Mouse (Mus musculus) hindbrain, embryonic 13.5 days (tissue): ENCODE data around the gene Csnk1g1. TPM values are rescaled to one million over a fixed set of nuclear protein-coding genes. Genes with fewer than 3 reads are reported as not detected.

Source experiments
- ATAC-seq: fragments of 200-750 bp; cut with Nextera tagmentation; 2 replicates; pipeline ENCODE4 v1.8.0; 2017; ENCODE audit warnings: moderate TSS enrichment; ENCODE audit not compliant: low FRiP score
- H3K27ac ChIP-seq: fragments of 300-500 bp; sonication (generic); 2 replicates; pipeline ENCODE4 v1.5.1; 2015; ENCODE audit warnings: inconsistent platforms, mild to moderate bottlenecking, moderate library complexity
- H3K27me3 ChIP-seq: fragments of 300-500 bp; sonication (generic); 2 replicates; pipeline ENCODE4 v1.6.1; 2015; ENCODE audit warnings: mild to moderate bottlenecking, inconsistent platforms
- H3K36me3 ChIP-seq: fragments of 300-500 bp; sonication (generic); 2 replicates; pipeline ENCODE4 v1.6.1; 2015; ENCODE audit warnings: mild to moderate bottlenecking, inconsistent platforms
- H3K4me1 ChIP-seq: fragments of 300-500 bp; sonication (generic); replicated peaks from 2 replicates; pipeline ENCODE4 v1.6.1; 2015; ENCODE audit warnings: inconsistent platforms
- H3K4me2 ChIP-seq: fragments of 300-500 bp; sonication (generic); 2 replicates; pipeline ENCODE4 v1.6.1; 2015; ENCODE audit warnings: inconsistent platforms, mild to moderate bottlenecking, moderate library complexity
- H3K4me3 ChIP-seq: fragments of 300-500 bp; sonication (generic); 2 replicates; pipeline ENCODE4 v1.5.1; 2015; ENCODE audit warnings: mild to moderate bottlenecking, inconsistent platforms
- H3K9ac ChIP-seq: fragments of 300-500 bp; sonication (generic); 2 replicates; pipeline ENCODE4 v1.6.1; 2015; ENCODE audit warnings: mild to moderate bottlenecking, inconsistent platforms
- H3K9me3 ChIP-seq: fragments of 300-500 bp; sonication (generic); 2 replicates; pipeline ENCODE4 v1.6.1; 2016; ENCODE audit warnings: inconsistent platforms
- WGBS: fragments of 180-500 bp; shearing (Covaris S2); methylation state at CpG from one replicate; pipeline ENCODE4 v1.1.7; 2015; 5-methylcytosine and 5-hydroxymethylcytosine counted together
- polyA plus RNA-seq: library from polyadenylated mRNA; unstranded; fragments of >200 nt; fragmentation: Nextera tagmentation; extraction: Ambion mirVana; gene quantifications from 2 replicates; pipeline ENCODE4 v1.2.1, GENCODE M21; 2015

The Csnk1g1 gene
- polyA plus RNA-seq, 1 experiment from 2014 or later, result 24.8 TPM

DNA sequence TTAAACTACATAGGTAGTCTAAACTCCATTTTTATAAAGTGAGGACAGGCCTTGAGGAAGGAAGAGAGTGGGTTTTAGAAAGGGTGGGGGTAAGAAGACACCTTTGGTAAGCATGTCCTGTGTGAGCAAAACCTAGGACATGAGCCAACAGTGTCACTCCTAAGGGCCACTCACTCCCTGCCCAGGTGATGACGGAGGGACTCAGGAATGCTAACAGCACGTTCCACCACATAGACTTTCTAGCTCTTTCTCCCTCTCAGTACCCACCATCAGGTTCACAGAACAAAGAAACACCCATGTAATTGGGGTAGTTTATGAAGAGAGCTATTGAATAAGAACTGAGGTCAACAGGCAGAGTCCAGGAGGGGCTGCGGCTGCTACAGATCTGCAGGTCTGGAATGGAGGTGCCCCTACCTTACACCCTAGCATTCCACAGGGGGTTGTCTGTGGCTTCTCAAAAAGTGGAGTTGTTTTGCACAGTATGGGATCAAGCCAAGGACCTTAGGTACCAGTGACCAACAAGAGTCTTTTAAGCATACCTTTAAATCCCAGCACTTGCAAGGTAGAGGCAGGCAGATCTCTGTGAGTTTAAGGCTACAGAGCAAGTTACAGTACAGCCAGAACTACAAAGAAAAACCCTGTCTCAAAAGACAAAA, 172.2 kb downstream of the Csnk1g1 start:
- 77% methylated on average over 3 of the region's 3 CpGs for WGBS
- ATAC-seq, result no peak
- peaks cover 7% of the 10 kb centered on the region for H3K4me1 ChIP-seq

DNA sequence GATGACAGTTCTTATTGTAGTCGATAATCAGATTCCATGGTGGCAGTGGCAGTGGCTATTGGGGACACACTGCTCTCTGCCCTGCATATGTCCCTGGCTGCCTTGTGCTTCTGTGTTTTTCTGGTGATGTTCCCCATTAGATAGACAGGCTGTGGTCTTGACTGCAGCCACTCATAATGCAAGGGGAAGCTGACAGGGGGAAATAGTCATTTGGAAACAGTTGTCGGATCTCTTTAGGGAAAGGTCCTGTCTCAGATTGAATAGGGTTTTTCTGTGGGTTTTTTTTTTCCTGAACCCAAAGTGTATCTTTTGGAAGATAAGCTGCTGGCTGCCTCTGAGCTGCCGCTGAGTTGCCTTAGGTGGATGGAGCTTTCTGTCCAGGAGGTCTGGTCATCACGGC, 173.3 kb downstream of the Csnk1g1 start:
- Histone ChIP-seq H3K27ac (no peak overlapping the region), H3K4me1 (peaks cover 7% of the 10 kb centered on the region)

More for the DNA sequence above, 172.2 kb downstream of the Csnk1g1 start:
- 0 out of 2 replicates have a peak, but pooled peaks cover 3% of the 10 kb centered on the region for H3K27me3 ChIP-seq
- no peak overlapping the region for H3K4me3 ChIP-seq
- no peaks in the 10 kb centered on the region for H3K9me3 ChIP-seq
- H3K27ac ChIP-seq, result no peak overlapping the region
- H3K36me3 ChIP-seq, result 0 out of 2 replicates have a peak, but pooled peaks cover under 1% of the 10 kb centered on the region
- H3K9ac ChIP-seq, result no peak overlapping the region
- no peak overlapping the region for H3K4me2 ChIP-seq

DNA sequence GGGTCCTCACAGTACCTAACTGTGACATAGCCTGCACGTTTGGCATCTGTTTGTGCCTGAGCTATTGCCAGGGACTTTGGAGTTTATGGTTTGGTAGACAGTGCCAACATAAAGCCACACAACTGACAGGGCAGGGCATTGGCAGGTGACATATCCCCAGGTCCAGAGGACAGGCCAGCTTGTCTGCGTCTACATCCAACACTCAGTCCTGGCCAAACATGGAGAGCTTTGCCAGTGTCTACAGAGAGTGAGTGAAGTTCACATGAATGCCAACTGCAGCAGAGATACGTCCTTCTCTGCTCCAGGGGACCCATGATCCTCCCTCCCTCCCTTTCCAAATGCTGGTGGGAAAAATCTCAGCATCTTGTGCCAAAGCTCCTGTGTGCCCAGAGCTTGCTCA, 175.4 kb downstream of the Csnk1g1 start:
- 87% methylated on average over 3 of the region's 3 CpGs for WGBS
- H3K4me3 ChIP-seq, result no peak overlapping the region
- no peak overlapping the region for H3K27ac ChIP-seq
- no peaks in the 10 kb centered on the region for H3K27me3 ChIP-seq
- no peaks in the 10 kb centered on the region for H3K9me3 ChIP-seq
- peaks cover 32% of the 10 kb centered on the region for H3K36me3 ChIP-seq
- H3K9ac ChIP-seq, result no peak overlapping the region
- H3K4me2 ChIP-seq, result no peak overlapping the region
- no peaks in the 10 kb centered on the region for H3K4me1 ChIP-seq
- no peak for ATAC-seq

More for the DNA sequence above, 173.3 kb downstream of the Csnk1g1 start:
- no peak overlapping the region for H3K9ac ChIP-seq
- no peak overlapping the region for H3K4me3 ChIP-seq
- H3K4me2 ChIP-seq, result no peak overlapping the region
- H3K9me3 ChIP-seq, result no peaks in the 10 kb centered on the region
- no peak for ATAC-seq
- peaks cover 11% of the 10 kb centered on the region for H3K36me3 ChIP-seq
- H3K27me3 ChIP-seq, result 0 out of 2 replicates have a peak, but pooled peaks cover 3% of the 10 kb centered on the region
- WGBS, result 85% methylated on average over 4 of the region's 4 CpGs

DNA sequence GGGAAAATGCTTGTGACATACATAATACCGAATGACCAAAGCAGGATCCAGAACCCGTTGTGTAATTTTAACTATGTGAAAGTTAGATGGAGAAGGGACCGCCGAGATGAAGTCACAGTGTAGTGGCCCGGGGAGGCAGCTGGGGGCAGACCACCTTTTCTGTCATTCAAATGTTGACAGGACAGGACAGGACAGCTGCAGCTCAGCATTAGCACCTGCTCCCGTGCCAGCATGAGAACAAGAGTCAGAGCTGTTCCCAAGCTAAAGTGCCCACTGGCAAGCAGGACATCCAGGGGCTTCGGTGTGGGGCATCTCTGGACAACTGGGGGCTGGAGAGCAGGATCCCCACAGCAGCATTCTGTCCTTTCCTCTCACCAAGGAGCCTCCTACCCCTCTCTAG, 178.3 kb downstream of the Csnk1g1 start:
- Histone ChIP-seq H3K27ac (no peak overlapping the region), H3K4me2 (no peak overlapping the region), H3K9ac (no peak overlapping the region), H3K36me3 (peaks cover 60% of the 10 kb centered on the region), H3K4me1 (no peaks in the 10 kb centered on the region), H3K9me3 (no peaks in the 10 kb centered on the region), H3K27me3 (no peaks in the 10 kb centered on the region), H3K4me3 (no peak overlapping the region)
- 96% methylated on average over 7 of the region's 7 CpGs for WGBS
- no peak for ATAC-seq

DNA sequence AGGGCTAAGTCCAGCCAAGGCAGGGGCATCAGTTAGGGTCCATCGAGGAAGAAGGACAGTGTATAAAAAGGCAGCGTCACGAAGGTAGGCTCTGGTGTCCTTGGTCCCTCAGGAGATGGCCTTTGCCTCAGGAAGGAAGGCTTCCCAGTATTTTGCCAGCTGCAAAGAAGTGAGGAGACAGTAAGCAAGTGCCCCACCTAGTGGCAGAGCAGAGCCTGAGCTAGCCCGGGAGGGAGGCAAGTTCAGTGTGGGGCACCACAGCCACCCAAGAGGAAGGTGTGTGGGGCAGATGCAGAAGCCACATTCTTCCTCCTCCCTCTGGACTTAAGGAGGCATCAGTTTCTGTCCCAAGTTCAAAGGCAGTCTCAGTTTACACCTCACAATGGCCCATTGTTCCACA, 179.7 kb downstream of the Csnk1g1 start:
- WGBS, result 48% methylated on average over 4 of the region's 4 CpGs
- no peak overlapping the region for H3K4me2 ChIP-seq
- H3K36me3 ChIP-seq, result peaks cover 73% of the 10 kb centered on the region
- H3K27ac ChIP-seq, result no peak overlapping the region
- H3K4me1 ChIP-seq, result no peaks in the 10 kb centered on the region
- no peak overlapping the region for H3K4me3 ChIP-seq
- no peak overlapping the region for H3K9ac ChIP-seq
- H3K9me3 ChIP-seq, result no peaks in the 10 kb centered on the region
- ATAC-seq, result no peak
- no peaks in the 10 kb centered on the region for H3K27me3 ChIP-seq

DNA sequence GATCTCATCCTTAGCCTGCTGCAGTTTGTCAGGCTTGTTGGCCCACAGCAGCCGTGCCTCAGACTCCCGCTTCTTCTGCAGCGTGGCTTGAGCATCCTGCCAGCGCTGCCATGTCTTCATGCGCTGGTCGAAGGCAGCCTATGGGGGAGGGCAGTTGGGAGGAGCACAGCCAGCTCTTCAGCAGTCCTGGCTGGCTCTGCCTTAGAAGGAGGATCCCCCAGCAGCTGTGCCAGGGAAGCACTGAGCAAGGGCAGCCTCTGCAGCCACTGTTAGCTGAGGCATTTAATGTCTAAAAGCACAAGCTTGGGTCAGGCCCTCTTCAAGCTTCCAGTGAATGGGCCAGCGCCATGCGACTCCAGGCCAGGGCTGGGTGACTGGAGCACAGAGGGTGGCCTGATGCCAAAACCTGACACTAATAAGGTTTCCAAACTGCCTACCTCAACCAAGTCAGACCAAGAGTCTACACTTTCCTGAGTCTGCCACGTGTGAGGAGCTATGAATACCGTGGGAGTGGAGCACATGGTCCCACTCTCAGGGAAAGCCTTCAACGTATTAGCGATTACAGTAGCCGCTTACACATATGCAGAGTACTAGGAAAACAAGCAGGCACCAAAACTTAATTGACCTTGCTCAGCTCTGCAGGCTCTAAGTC, 182.0 kb downstream of the Csnk1g1 start:
- Histone ChIP-seq H3K9me3 (no peaks in the 10 kb centered on the region), H3K27me3 (no peaks in the 10 kb centered on the region), H3K4me3 (no peak overlapping the region), H3K9ac (no peak overlapping the region), H3K4me1 (no peaks in the 10 kb centered on the region), H3K4me2 (no peak overlapping the region), H3K36me3 (peaks cover 96% of the 10 kb centered on the region), H3K27ac (no peak overlapping the region)
- 89% methylated on average over 13 of the region's 13 CpGs for WGBS
- no peak for ATAC-seq

DNA sequence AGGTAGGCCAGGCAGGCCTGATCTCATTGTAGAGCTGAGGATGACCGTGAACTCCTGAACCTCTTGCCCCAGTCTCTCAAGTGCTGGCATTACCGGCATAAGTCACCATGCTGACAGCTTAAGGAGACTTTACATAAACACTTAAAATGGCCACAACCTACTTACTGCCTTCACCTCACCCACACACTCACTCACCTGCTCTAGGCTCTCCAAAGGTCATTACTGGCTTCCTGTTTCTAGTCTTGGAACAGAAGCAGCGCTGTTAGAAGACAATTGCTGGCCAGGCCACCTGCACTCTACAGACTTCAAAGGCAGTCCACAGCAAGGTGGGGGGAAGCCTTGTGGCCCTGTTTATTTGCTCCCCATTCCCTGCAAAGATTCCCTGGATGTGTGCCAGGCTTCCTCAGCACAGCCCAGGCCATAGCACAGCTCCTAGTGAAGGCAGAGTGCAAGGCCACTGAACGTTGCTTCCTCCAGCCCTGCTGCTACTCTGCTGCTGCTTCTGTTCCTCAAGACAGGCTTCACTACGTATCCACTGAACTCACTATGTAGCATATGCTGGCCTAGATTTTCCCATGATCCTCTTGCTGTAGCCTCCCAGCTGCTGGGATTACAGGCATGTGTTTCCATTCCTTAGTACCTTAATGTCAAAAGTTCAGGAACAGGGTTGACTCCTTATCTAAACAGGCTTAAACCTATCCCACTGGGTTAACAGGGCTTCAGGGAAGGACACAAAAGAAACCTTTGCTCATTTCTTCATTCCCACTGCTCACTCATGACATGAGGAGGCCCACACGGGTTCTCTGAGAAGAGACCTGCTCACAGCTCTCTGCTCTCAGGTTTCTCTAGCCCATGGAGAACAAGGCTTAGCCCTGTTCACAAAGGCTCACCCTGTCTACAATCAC, 182.9 kb downstream of the Csnk1g1 start:
- Histone ChIP-seq H3K9ac (no peak overlapping the region), H3K27me3 (no peaks in the 10 kb centered on the region), H3K4me1 (no peaks in the 10 kb centered on the region), H3K9me3 (no peaks in the 10 kb centered on the region), H3K4me2 (no peak overlapping the region), H3K36me3 (peaks cover 98% of the 10 kb centered on the region), H3K27ac (0 out of 2 replicates have a peak overlapping the region, but pooled peaks have one; percentile 13), H3K4me3 (no peak overlapping the region)
- no peak for ATAC-seq
- 85% methylated on average over 6 of the region's 6 CpGs for WGBS

DNA sequence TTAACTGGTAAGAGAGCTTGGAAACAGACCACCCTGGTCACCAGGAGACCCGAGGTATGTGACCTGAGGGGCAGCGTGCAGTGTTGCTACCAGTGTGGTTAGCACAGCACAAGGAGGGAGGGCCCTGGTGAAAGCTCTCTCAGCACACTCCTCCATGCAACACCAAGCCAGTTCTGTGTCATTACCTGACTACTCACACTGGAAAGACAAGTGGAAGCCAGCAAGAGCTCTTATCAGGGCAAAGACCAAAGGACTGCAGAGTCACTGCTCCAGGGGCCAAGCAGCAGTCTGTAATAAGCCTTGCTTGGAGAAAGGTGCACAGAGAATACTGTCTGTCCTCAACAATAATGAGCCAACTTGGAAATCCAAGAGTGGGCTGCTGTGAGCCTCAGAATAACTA, 183.9 kb downstream of the Csnk1g1 start:
- H3K9ac ChIP-seq, result no peak overlapping the region
- H3K27ac ChIP-seq, result 0 out of 2 replicates have a peak overlapping the region, but pooled peaks have one; percentile 13
- H3K36me3 ChIP-seq, result peaks cover 98% of the 10 kb centered on the region
- H3K4me3 ChIP-seq, result no peak overlapping the region
- H3K4me1 ChIP-seq, result no peaks in the 10 kb centered on the region
- H3K9me3 ChIP-seq, result no peaks in the 10 kb centered on the region
- 86% methylated on average over 2 of the region's 2 CpGs for WGBS
- ATAC-seq, result no peak
- no peaks in the 10 kb centered on the region for H3K27me3 ChIP-seq
- H3K4me2 ChIP-seq, result no peak overlapping the region

Other genes with a start within 250 kb of the Csnk1g1 start
- 403 and 404 TPM in 2 replicates for gene Oaz2, start 240.9 kb upstream of the Csnk1g1 start, polyA plus RNA-seq
- 9.3 and 9.7 TPM in 2 replicates for gene Zfp609, start 81.4 kb upstream of the Csnk1g1 start, polyA plus RNA-seq
- 36.9 and 42.1 TPM in 2 replicates for gene Pclaf, start 18.7 kb upstream of the Csnk1g1 start, polyA plus RNA-seq
- 33.6 and 33.8 TPM in 2 replicates for gene Trip4, start 130 bp upstream of the Csnk1g1 start, polyA plus RNA-seq
- 376 and 380 TPM in 2 replicates for gene Ppib, start 151.3 kb downstream of the Csnk1g1 start, polyA plus RNA-seq
- 6.9 and 8.0 TPM in 2 replicates for gene Snx22, start 160.8 kb downstream of the Csnk1g1 start, polyA plus RNA-seq
- gene Snx1, start 217.7 kb downstream of the Csnk1g1 start, polyA plus RNA-seq, result 90.2 and 93.1 TPM in 2 replicates
- gene Ciao2a, start 217.7 kb downstream of the Csnk1g1 start, polyA plus RNA-seq, result 91.2 and 94.1 TPM in 2 replicates
- 1.4 and 1.5 TPM in 2 replicates for gene Dapk2, start 249.3 kb downstream of the Csnk1g1 start, polyA plus RNA-seq